Mouse (Mus musculus) liver, embryonic 15.5 days (tissue): Measurements from ENCODE around the gene Gpt2. TPM values are rescaled to one million over a fixed set of nuclear protein-coding genes. Genes with fewer than 3 reads are reported as not detected.

Experiments used
- ATAC-seq: fragments of 200-750 bp; cut with Nextera tagmentation; 2 replicates; pipeline ENCODE4 v1.8.0; 2017; ENCODE audit warnings: moderate number of reproducible peaks, mild to moderate bottlenecking, moderate library complexity; ENCODE audit not compliant: insufficient read depth
- H3K27ac ChIP-seq: fragments of 300-500 bp; sonication (generic); replicated peaks from 2 replicates; pipeline ENCODE4 v1.5.1; 2015; ENCODE audit warnings: mild to moderate bottlenecking, inconsistent platforms
- H3K27me3 ChIP-seq: fragments of 300-500 bp; sonication (generic); 2 replicates; pipeline ENCODE4 v1.6.1; 2015; ENCODE audit warnings: mild to moderate bottlenecking, inconsistent platforms
- H3K36me3 ChIP-seq: fragments of 300-500 bp; sonication (generic); replicated peaks from 2 replicates; pipeline ENCODE4 v1.6.1; 2015; ENCODE audit warnings: moderate library complexity, mild to moderate bottlenecking, inconsistent platforms
- H3K4me1 ChIP-seq: fragments of 300-500 bp; sonication (generic); replicated peaks from 2 replicates; pipeline ENCODE4 v1.6.1; 2015; ENCODE audit warnings: inconsistent platforms
- H3K4me2 ChIP-seq: fragments of 300-500 bp; sonication (generic); 2 replicates; pipeline ENCODE4 v1.6.1; 2015; ENCODE audit warnings: moderate library complexity, mild to moderate bottlenecking, inconsistent platforms
- H3K4me3 ChIP-seq: fragments of 300-500 bp; sonication (generic); replicated peaks from 2 replicates; pipeline ENCODE4 v1.5.1; 2015; ENCODE audit warnings: mild to moderate bottlenecking, inconsistent platforms
- H3K9ac ChIP-seq: fragments of 300-500 bp; sonication (generic); 2 replicates; pipeline ENCODE4 v1.6.1; 2015; ENCODE audit warnings: moderate library complexity, mild to moderate bottlenecking, inconsistent platforms
- H3K9me3 ChIP-seq: fragments of 300-500 bp; sonication (generic); replicated peaks from 2 replicates; pipeline ENCODE4 v1.6.1; 2016; ENCODE audit warnings: inconsistent platforms
- WGBS: fragments of 180-500 bp; shearing (Covaris S2); methylation state at CpG from one replicate; pipeline ENCODE4 v1.1.7; 2015; ENCODE audit warnings: mixed read lengths; ENCODE audit not compliant: insufficient replicate concordance; 5-methylcytosine and 5-hydroxymethylcytosine counted together
- polyA plus RNA-seq: library from polyadenylated mRNA; unstranded; fragments of >200 nt; fragmentation: Nextera tagmentation; extraction: Ambion mirVana; gene quantifications from 2 replicates; pipeline ENCODE4 v1.2.1, GENCODE M21; 2015

The Gpt2 gene
- polyA plus RNA-seq, 1 experiment from 2014 or later, result 17.7 TPM

DNA sequence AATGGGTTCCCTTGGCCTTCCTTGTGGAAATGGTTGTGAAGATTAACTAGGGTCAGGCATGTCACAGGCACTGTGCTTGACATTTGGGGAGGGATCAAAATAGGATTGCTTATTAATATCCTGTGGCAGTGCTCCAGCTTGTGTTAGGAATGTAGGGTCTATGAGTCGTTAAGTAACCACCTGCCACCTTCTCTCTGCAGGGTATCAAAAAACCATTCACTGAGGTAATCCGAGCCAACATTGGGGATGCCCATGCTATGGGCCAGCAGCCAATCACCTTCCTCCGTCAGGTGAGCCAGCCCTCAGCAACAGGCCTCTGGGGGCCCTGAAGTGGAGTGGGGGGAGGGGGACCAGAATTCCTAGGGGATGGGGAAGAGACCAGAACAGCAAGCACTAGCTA, 10.7 kb downstream of the Gpt2 start:
- ATAC-seq, result no peak
- H3K27ac ChIP-seq, result no peak overlapping the region
- H3K4me1 ChIP-seq, result peaks cover 22% of the 10 kb centered on the region; the same call in 1 of the 2 replicates
- no peaks in the 10 kb centered on the region for H3K27me3 ChIP-seq
- H3K4me3 ChIP-seq, result no peak overlapping the region
- WGBS, result 48% methylated on average over 3 of the region's 3 CpGs
- no peaks in the 10 kb centered on the region for H3K9me3 ChIP-seq
- H3K36me3 ChIP-seq, result peaks cover 5% of the 10 kb centered on the region; the same call in 1 of the 2 replicates
- H3K9ac ChIP-seq, result no peak overlapping the region
- H3K4me2 ChIP-seq, result no peak overlapping the region

DNA sequence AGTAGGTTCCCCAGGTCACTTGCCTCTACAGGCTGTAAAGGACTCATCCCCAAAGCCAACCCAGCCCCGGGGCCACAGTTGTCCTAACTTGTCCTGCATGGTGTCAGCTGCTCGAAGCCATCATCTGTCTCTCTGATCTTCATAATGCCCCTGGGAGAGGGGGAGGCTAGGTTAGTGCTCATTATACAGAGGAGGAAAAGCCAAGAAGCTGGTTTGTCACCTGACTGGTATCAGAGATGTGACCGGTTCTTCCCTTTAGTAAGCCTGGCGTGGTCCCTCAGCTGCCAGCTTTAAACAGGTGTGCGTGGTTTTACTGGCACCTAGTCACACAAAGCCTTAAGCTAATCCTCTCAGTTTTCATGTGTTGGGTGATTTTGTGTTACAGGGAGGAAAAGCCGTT, 12.3 kb downstream of the Gpt2 start:
- no peaks in the 10 kb centered on the region for H3K9me3 ChIP-seq
- H3K36me3 ChIP-seq, result peaks cover 5% of the 10 kb centered on the region
- no peak overlapping the region for H3K4me2 ChIP-seq
- no peak overlapping the region for H3K4me3 ChIP-seq
- WGBS, result 63% methylated on average over 6 of the region's 6 CpGs
- H3K27me3 ChIP-seq, result no peaks in the 10 kb centered on the region
- ATAC-seq, result no peak
- no peak overlapping the region for H3K27ac ChIP-seq
- H3K9ac ChIP-seq, result no peak overlapping the region
- H3K4me1 ChIP-seq, result peaks cover 13% of the 10 kb centered on the region; the same call in 1 of the 2 replicates

- H3K9ac ChIP-seq, result no peak overlapping the region
- peak; percentile 65; the same call in 1 of the 2 replicates for ATAC-seq
- no peak overlapping the region for H3K4me3 ChIP-seq
- 0 out of 2 replicates have a peak overlapping the region, but pooled peaks have one; percentile 1 for H3K4me2 ChIP-seq
- H3K9me3 ChIP-seq, result no peaks in the 10 kb centered on the region
- peaks cover 9% of the 10 kb centered on the region; the same call in 1 of the 2 replicates for H3K4me1 ChIP-seq
- peaks cover 5% of the 10 kb centered on the region for H3K36me3 ChIP-seq
- no peaks in the 10 kb centered on the region for H3K27me3 ChIP-seq
- WGBS, result 46% methylated on average over 4 of the region's 4 CpGs
- H3K27ac ChIP-seq, result no peak overlapping the region; the same call in 1 of the 2 replicates
Measured at GRCm38 (mm10) chr8:85506620-85507019, 14.2 kb downstream of the Gpt2 start.

- Histone ChIP-seq H3K36me3 (peaks cover 8% of the 10 kb centered on the region), H3K4me2 (no peak overlapping the region)
- 56% methylated on average over 4 of the region's 4 CpGs for WGBS
Measured at GRCm38 (mm10) chr8:85508661-85509060, 16.3 kb downstream of the Gpt2 start.

DNA sequence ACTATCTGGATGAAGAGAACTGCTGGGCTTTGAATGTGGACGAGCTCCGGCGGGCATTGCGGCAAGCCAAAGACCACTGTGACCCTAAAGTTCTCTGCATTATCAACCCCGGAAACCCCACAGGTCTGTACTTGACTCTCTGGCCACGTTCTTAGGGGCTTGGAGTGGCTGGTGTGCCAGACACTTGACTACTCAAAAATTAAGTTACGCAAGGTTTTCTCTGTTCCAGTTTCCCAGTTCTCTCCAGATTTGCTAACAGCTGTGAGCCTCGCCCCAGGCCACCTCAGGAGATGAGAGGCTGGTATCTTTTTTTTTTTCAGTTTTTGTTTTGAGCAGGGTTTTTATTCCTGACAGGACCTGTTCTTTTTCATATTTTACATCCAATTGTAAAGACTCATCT, 19.9 kb downstream of the Gpt2 start:
- H3K9ac ChIP-seq, result no peak overlapping the region
- no peaks in the 10 kb centered on the region for H3K4me1 ChIP-seq
- no peak for ATAC-seq
- H3K4me2 ChIP-seq, result no peak overlapping the region
- no peaks in the 10 kb centered on the region for H3K27me3 ChIP-seq
- WGBS, result 70% methylated on average over 8 of the region's 8 CpGs
- H3K4me3 ChIP-seq, result no peak overlapping the region
- peaks cover 3% of the 10 kb centered on the region for H3K36me3 ChIP-seq
- no peaks in the 10 kb centered on the region for H3K9me3 ChIP-seq
- no peak overlapping the region for H3K27ac ChIP-seq

More at GRCm38 (mm10) chr8:85508661-85509060, 16.3 kb downstream of the Gpt2 start:
- Histone ChIP-seq H3K27ac (no peak overlapping the region), H3K4me3 (no peak overlapping the region), H3K9ac (no peak overlapping the region), H3K4me1 (0 out of 2 replicates have a peak, but pooled peaks cover 6% of the 10 kb centered on the region), H3K9me3 (no peaks in the 10 kb centered on the region), H3K27me3 (no peaks in the 10 kb centered on the region)
- ATAC-seq, result no peak

GRCm38 (mm10) chr8:85513283-85513682, 20.9 kb downstream of the Gpt2 start:
- Histone ChIP-seq H3K27ac (no peak overlapping the region), H3K36me3 (peaks cover 3% of the 10 kb centered on the region), H3K9me3 (no peaks in the 10 kb centered on the region), H3K9ac (no peak overlapping the region), H3K4me2 (no peak overlapping the region), H3K4me1 (no peaks in the 10 kb centered on the region), H3K4me3 (no peak overlapping the region), H3K27me3 (no peaks in the 10 kb centered on the region)
- no peak for ATAC-seq
- WGBS, result 73% methylated on average over 4 of the region's 4 CpGs

DNA sequence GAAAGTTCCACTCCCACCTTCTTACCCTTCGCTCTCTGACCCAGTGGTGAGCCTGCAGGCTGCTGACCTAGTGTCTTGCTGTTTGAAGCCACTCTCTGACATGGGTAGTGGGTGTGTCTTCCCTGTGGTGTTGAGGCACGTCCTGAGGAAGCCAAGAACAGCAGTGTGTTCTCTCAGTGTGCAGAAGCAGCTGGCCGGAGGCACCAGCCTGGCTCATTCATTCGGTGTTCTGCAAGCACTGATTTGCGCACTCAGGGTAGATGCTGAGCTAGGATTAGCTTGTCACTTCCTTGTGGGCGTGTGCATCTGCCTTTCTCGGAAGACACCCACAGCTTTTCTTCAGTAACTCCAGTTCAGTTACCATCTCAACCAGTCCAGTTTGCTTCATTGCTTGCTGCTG, 23.0 kb downstream of the Gpt2 start:
- no peaks in the 10 kb centered on the region for H3K4me1 ChIP-seq
- WGBS, result 45% methylated on average over 7 of the region's 7 CpGs
- H3K36me3 ChIP-seq, result peaks cover 8% of the 10 kb centered on the region; the same call in 1 of the 2 replicates
- H3K9ac ChIP-seq, result no peak overlapping the region
- H3K27ac ChIP-seq, result no peak overlapping the region
- H3K4me2 ChIP-seq, result no peak overlapping the region
- no peaks in the 10 kb centered on the region for H3K27me3 ChIP-seq
- H3K4me3 ChIP-seq, result no peak overlapping the region
- no peaks in the 10 kb centered on the region for H3K9me3 ChIP-seq
- ATAC-seq, result no peak

DNA sequence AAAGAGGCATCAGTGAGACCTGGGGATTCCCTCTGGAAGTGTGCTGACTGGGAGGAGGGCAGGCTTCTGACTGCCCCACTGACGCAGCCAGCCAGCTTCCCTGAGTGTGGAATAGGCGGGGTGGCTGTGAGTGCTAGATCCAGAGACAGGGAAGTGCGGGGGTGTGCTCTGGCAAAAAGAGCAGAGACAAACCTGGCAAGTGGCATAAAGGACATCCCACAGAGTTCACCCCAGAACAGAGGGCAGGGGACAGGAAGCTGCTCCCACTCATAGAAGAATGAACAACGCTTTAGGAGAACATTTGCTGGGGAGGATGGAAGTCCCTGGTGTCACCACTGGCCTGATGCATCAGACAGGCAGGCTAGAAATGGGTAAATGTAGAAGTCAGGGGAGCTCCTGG, 25.0 kb downstream of the Gpt2 start:
- no peaks in the 10 kb centered on the region for H3K9me3 ChIP-seq
- ATAC-seq, result no peak
- H3K4me1 ChIP-seq, result no peaks in the 10 kb centered on the region
- H3K36me3 ChIP-seq, result peaks cover 15% of the 10 kb centered on the region; the same call in 1 of the 2 replicates
- H3K27ac ChIP-seq, result no peak overlapping the region
- H3K4me3 ChIP-seq, result no peak overlapping the region
- WGBS, result 56% methylated on average over 4 of the region's 4 CpGs
- H3K9ac ChIP-seq, result no peak overlapping the region
- no peaks in the 10 kb centered on the region for H3K27me3 ChIP-seq
- no peak overlapping the region for H3K4me2 ChIP-seq

GRCm38 (mm10) chr8:85517956-85518355, 25.6 kb downstream of the Gpt2 start:
- Histone ChIP-seq H3K27me3 (no peaks in the 10 kb centered on the region), H3K9ac (no peak overlapping the region), H3K4me3 (no peak overlapping the region), H3K9me3 (no peaks in the 10 kb centered on the region), H3K36me3 (peaks cover 18% of the 10 kb centered on the region; the same call in 1 of the 2 replicates), H3K4me1 (no peaks in the 10 kb centered on the region), H3K27ac (no peak overlapping the region), H3K4me2 (no peak overlapping the region)
- WGBS, result 75% methylated on average over 10 of the region's 10 CpGs
- ATAC-seq, result no peak

DNA sequence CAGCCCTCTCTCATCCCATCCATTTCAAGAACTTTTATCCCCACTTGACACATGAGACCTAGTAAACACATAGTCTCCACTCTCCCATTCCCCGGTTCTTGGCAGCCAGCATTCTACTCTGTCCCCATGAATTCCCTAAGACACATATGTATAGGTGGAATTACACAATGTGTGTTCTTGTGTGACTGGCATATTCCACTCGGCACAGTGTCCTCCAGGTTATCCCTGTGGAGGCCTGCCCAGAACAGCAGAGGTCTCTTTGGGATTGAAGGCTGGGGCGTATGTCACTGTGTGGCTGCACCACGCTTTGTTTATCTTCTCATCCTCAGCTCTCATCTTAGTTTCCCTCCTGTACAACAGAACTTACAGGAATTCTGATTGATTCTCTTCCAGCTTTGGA, 28.2 kb downstream of the Gpt2 start:
- H3K27me3 ChIP-seq, result no peaks in the 10 kb centered on the region
- no peak for ATAC-seq
- H3K4me2 ChIP-seq, result no peak overlapping the region
- WGBS, result 82% methylated on average over 4 of the region's 4 CpGs
- H3K4me1 ChIP-seq, result no peaks in the 10 kb centered on the region
- peaks cover 14% of the 10 kb centered on the region for H3K36me3 ChIP-seq
- no peaks in the 10 kb centered on the region for H3K9me3 ChIP-seq
- no peak overlapping the region for H3K27ac ChIP-seq
- H3K9ac ChIP-seq, result no peak overlapping the region
- no peak overlapping the region for H3K4me3 ChIP-seq

DNA sequence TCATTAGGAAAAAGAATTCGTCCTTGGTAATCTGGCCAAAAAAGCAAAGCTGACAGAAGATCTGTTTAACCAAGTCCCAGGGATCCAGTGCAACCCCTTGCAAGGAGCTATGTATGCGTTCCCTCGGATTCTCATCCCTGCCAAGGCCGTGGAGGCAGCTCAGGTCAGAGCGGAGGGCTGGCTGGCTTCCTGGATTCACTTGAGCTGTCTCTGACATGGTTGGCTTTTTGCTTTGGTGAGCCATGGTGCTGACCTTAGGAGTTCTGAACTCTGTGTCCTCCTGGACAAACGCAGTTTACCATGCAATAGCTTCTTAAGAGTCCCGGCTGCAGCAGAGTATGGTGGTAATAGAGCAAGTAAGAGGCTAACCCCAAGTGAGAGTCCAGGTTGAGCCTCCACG, 29.0 kb downstream of the Gpt2 start:
- Histone ChIP-seq H3K4me2 (no peak overlapping the region), H3K27me3 (no peaks in the 10 kb centered on the region), H3K9me3 (no peaks in the 10 kb centered on the region), H3K9ac (no peak overlapping the region), H3K27ac (no peak overlapping the region), H3K36me3 (peaks cover 14% of the 10 kb centered on the region), H3K4me1 (no peaks in the 10 kb centered on the region), H3K4me3 (no peak overlapping the region)
- ATAC-seq, result no peak
- 73% methylated on average over 8 of the region's 8 CpGs for WGBS

GRCm38 (mm10) chr8:85524086-85524485, 31.7 kb downstream of the Gpt2 start:
- peaks cover 14% of the 10 kb centered on the region for H3K36me3 ChIP-seq
- H3K27ac ChIP-seq, result no peak overlapping the region

More at GRCm38 (mm10) chr8:85524086-85524485, 31.7 kb downstream of the Gpt2 start:
- Histone ChIP-seq H3K4me3 (no peak overlapping the region), H3K4me2 (no peak overlapping the region), H3K9me3 (no peaks in the 10 kb centered on the region), H3K4me1 (no peaks in the 10 kb centered on the region), H3K9ac (no peak overlapping the region), H3K27me3 (no peaks in the 10 kb centered on the region)
- ATAC-seq, result no peak
- WGBS, result 74% methylated on average over 7 of the region's 7 CpGs
